Mouse (Mus musculus): Measurements from ENCODE around the gene Gm4792. TPM values are rescaled to one million over a fixed set of nuclear protein-coding genes. Genes with fewer than 3 reads are reported as not detected.

Gene Gm4792
- polyA plus RNA-seq (2016; fragmentation: Nextera tagmentation; extraction: Ambion mirVana), result 0.19 TPM in 1 of 2 replicates, not detected in the other

- Histone ChIP-seq H3K27me3 (ENCODE audit: poor library complexity, severe bottlenecking) (no peaks in the 10 kb centered on the region), H3K4me1 (peaks cover 33% of the 10 kb centered on the region), H3K36me3 (replicated peaks) (no peaks in the 10 kb centered on the region), H3K27ac (no peak within 1 kb of the TSS), H3K9me3 (no peaks in the 10 kb centered on the region), H3K4me3 (no peak within 1 kb of the TSS)
- no peak for DNase-seq (ENCODE audit: extremely low spot score, low spot score)
- 91% methylated on average over 3 of the region's 3 CpGs for WGBS
Observed at GRCm38 (mm10) chr10:94298471-94298870, at the start of gene Gm4792. Gm4792 (minus strand) TSS chr10:94298703.

DNA sequence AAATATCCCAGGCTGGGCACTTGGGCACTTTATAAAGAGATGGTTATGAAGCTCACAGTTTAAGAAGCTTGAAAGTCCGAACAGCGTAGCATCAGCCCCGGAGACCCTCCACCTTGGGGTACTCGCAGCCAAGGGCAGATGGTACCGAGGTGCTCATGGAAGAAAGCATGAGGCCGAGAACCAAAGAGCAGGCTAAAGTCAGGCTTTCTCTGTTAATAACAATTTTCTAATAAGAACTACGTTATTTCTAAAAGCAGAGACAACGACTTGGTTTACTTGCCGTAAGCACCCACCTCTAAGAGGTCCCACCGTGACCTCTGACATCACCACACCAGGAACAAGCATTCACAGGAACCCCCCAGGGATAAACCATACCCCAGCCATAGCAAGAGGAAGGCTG is 49.5 kb upstream of the Gm4792 start:
- peaks cover 16% of the 10 kb centered on the region for H3K4me1 ChIP-seq
- 97% methylated on average over 10 of the region's 10 CpGs for WGBS
- H3K27ac ChIP-seq, result no peak overlapping the region
- no peaks in the 10 kb centered on the region for H3K27me3 ChIP-seq (ENCODE audit: poor library complexity, severe bottlenecking)
- no peak for DNase-seq (ENCODE audit: extremely low spot score, low spot score)
- H3K9me3 ChIP-seq, result no peaks in the 10 kb centered on the region
- H3K36me3 ChIP-seq (replicated peaks), result no peaks in the 10 kb centered on the region
- H3K4me3 ChIP-seq, result no peak overlapping the region

- H3K4me1 ChIP-seq, result peaks cover 16% of the 10 kb centered on the region
- H3K9me3 ChIP-seq, result no peaks in the 10 kb centered on the region
- no peak for DNase-seq (ENCODE audit: extremely low spot score, low spot score)
- H3K4me3 ChIP-seq, result no peak overlapping the region
- 81% methylated on average over 10 of the region's 10 CpGs for WGBS
- H3K27ac ChIP-seq, result no peak overlapping the region
- no peaks in the 10 kb centered on the region for H3K27me3 ChIP-seq (ENCODE audit: poor library complexity, severe bottlenecking)
- no peaks in the 10 kb centered on the region for H3K36me3 ChIP-seq (replicated peaks)
Observed at GRCm38 (mm10) chr10:94347296-94347695, 48.8 kb upstream of the Gm4792 start.

GRCm38 (mm10) chr10:94346596-94346995 is 48.1 kb upstream of the Gm4792 start:
- 89% methylated on average over 7 of the region's 7 CpGs for WGBS
- Histone ChIP-seq H3K36me3 (replicated peaks) (no peaks in the 10 kb centered on the region), H3K4me3 (no peak overlapping the region), H3K9me3 (no peaks in the 10 kb centered on the region), H3K4me1 (peaks cover 16% of the 10 kb centered on the region), H3K27me3 (ENCODE audit: poor library complexity, severe bottlenecking) (no peaks in the 10 kb centered on the region), H3K27ac (no peak overlapping the region)
- no peak for DNase-seq (ENCODE audit: extremely low spot score, low spot score)

GRCm38 (mm10) chr10:94345509-94346252 is 47.2 kb upstream of the Gm4792 start:
- Histone ChIP-seq H3K27ac (no peak overlapping the region), H3K36me3 (replicated peaks) (no peaks in the 10 kb centered on the region), H3K9me3 (no peaks in the 10 kb centered on the region), H3K27me3 (ENCODE audit: poor library complexity, severe bottlenecking) (no peaks in the 10 kb centered on the region), H3K4me3 (no peak overlapping the region), H3K4me1 (peaks cover 16% of the 10 kb centered on the region)
- no peak for DNase-seq (ENCODE audit: extremely low spot score, low spot score)
- WGBS, result 93% methylated on average over 7 of the region's 7 CpGs

DNA sequence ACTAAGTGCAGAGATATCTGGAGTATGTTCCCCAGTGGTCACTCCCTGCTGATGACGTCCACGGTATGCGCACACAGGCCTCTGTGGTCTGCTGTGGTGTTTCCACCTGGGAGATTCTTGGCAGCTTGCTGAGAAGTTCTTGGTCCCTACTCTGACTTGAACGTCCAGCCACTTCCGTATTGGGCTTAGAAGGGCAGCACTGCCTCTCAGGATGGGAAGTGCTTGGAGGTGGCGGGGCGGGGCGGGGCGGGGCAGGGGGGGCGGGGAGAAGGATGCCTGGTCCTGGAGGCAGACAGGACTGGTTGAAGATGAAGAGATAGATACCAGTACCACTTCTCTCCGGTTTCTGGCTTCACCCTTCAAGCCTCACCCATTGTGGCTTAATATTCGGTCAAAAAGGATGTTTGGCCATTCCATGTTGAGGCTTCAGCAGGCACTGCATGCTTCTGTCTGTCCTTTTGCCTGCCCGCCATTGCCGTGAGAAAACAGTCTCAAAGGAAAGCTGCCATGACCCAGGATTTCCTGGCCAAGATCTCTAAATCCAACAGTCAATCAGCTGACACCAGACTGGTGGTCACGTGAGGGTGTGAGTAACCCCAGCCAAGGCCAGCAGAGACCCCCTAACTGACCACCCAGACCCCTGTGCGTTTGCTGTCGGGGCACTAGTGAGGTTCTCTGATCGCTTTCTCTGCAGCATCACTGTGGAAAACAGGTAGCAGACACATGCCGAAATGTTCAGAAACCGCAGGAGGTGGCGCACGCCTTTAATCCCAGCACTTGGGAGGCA is 46.3 kb upstream of the Gm4792 start:
- WGBS, result 51% methylated on average over 22 of the region's 22 CpGs
- H3K36me3 ChIP-seq (replicated peaks), result no peaks in the 10 kb centered on the region
- H3K27me3 ChIP-seq (ENCODE audit: poor library complexity, severe bottlenecking), result no peaks in the 10 kb centered on the region
- DNase-seq (ENCODE audit: extremely low spot score, low spot score), result no peak
- no peak overlapping the region for H3K27ac ChIP-seq
- H3K9me3 ChIP-seq, result no peaks in the 10 kb centered on the region
- no peak overlapping the region for H3K4me3 ChIP-seq
- H3K4me1 ChIP-seq, result peaks cover 9% of the 10 kb centered on the region

- Histone ChIP-seq H3K4me1 (peaks cover 9% of the 10 kb centered on the region), H3K4me3 (no peak overlapping the region), H3K36me3 (replicated peaks) (no peaks in the 10 kb centered on the region), H3K9me3 (no peaks in the 10 kb centered on the region), H3K27me3 (ENCODE audit: poor library complexity, severe bottlenecking) (no peaks in the 10 kb centered on the region), H3K27ac (no peak overlapping the region)
- DNase-seq (ENCODE audit: extremely low spot score, low spot score), result no peak
- 90% methylated on average over 7 of the region's 7 CpGs for WGBS
Observed at GRCm38 (mm10) chr10:94343581-94343980, 45.1 kb upstream of the Gm4792 start.

GRCm38 (mm10) chr10:94342256-94342655 is 43.8 kb upstream of the Gm4792 start:
- no peaks in the 10 kb centered on the region for H3K27me3 ChIP-seq (ENCODE audit: poor library complexity, severe bottlenecking)
- DNase-seq (ENCODE audit: extremely low spot score, low spot score), result no peak
- no peak overlapping the region for H3K27ac ChIP-seq
- 72% methylated on average over 7 of the region's 7 CpGs for WGBS
- H3K9me3 ChIP-seq, result no peaks in the 10 kb centered on the region
- H3K4me3 ChIP-seq, result no peak overlapping the region
- peaks cover 9% of the 10 kb centered on the region for H3K4me1 ChIP-seq
- H3K36me3 ChIP-seq (replicated peaks), result no peaks in the 10 kb centered on the region

DNA sequence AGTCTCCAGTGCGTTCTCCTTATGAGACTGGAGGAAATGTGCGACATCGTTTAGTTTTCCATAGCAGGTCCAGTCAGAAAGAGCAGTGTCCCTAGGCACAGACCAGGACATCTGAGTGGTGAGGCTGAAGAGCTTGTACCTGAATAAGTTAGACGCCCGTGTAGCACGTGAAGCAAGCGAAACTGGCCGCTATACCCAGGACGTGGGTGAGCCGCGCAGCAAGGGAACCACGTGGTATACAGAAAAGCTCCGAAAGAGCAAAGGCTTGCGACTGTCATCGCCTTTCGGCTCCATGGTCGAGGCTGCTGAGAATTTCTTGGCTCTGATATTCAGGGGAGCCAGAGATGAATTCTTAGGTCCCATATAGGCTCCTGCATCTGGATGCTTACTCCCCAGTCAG is 43.0 kb upstream of the Gm4792 start:
- no peak overlapping the region for H3K27ac ChIP-seq
- H3K27me3 ChIP-seq (ENCODE audit: poor library complexity, severe bottlenecking), result no peaks in the 10 kb centered on the region
- H3K4me3 ChIP-seq, result no peak overlapping the region
- DNase-seq (ENCODE audit: extremely low spot score, low spot score), result no peak
- H3K36me3 ChIP-seq (replicated peaks), result no peaks in the 10 kb centered on the region
- no peaks in the 10 kb centered on the region for H3K9me3 ChIP-seq
- 75% methylated on average over 17 of the region's 17 CpGs for WGBS
- peaks cover 9% of the 10 kb centered on the region for H3K4me1 ChIP-seq

- H3K27me3 ChIP-seq (ENCODE audit: poor library complexity, severe bottlenecking), result no peaks in the 10 kb centered on the region
- H3K4me3 ChIP-seq, result no peak overlapping the region
- no peaks in the 10 kb centered on the region for H3K4me1 ChIP-seq
- WGBS, result 93% methylated on average over 6 of the region's 6 CpGs
- no peak for DNase-seq (ENCODE audit: extremely low spot score, low spot score)
- no peaks in the 10 kb centered on the region for H3K9me3 ChIP-seq
- no peak overlapping the region for H3K27ac ChIP-seq
- H3K36me3 ChIP-seq (replicated peaks), result no peaks in the 10 kb centered on the region
Observed at GRCm38 (mm10) chr10:94336071-94336470, 37.6 kb upstream of the Gm4792 start.

DNA sequence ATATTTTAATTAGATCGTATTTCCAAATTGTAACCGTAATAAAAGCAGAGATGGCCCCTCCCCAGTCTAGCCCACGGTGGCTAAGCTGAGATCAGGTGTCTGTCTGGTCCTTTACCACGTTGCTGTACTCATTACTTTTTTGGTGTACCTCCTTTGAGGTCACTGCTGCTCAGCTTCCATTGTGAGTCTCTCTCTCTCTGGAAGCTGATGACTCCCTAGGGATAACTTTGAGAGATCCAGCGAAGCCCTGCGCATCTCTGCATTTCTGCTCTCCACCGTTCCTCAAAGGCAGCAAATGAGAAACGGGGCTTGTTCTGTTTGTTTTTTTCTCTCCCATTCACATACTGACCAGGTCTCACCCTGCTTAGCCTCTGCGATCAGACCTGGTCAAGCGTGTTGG is 36.5 kb upstream of the Gm4792 start:
- DNase-seq (ENCODE audit: extremely low spot score, low spot score), result no peak
- no peak overlapping the region for H3K4me3 ChIP-seq
- no peaks in the 10 kb centered on the region for H3K27me3 ChIP-seq (ENCODE audit: poor library complexity, severe bottlenecking)
- no peak overlapping the region for H3K27ac ChIP-seq
- peaks cover under 1% of the 10 kb centered on the region; the same call in 1 of the 2 replicates for H3K4me1 ChIP-seq
- 83% methylated on average over 10 of the region's 10 CpGs for WGBS
- no peaks in the 10 kb centered on the region for H3K36me3 ChIP-seq (replicated peaks)
- no peaks in the 10 kb centered on the region for H3K9me3 ChIP-seq

GRCm38 (mm10) chr10:94333328-94333727 is 34.8 kb upstream of the Gm4792 start:
- Histone ChIP-seq H3K4me3 (no peak overlapping the region), H3K4me1 (peaks cover 4% of the 10 kb centered on the region; the same call in 1 of the 2 replicates), H3K36me3 (replicated peaks) (no peaks in the 10 kb centered on the region), H3K27ac (no peak overlapping the region), H3K27me3 (ENCODE audit: poor library complexity, severe bottlenecking) (no peaks in the 10 kb centered on the region), H3K9me3 (no peaks in the 10 kb centered on the region)
- WGBS, result 93% methylated on average over 8 of the region's 8 CpGs
- no peak for DNase-seq (ENCODE audit: extremely low spot score, low spot score)

Data from forebrain, embryonic 10.5 days (tissue).